Mouse (Mus musculus) limb, embryonic 14.5 days (tissue): ENCODE measurements at regions not wholly inside any gene's neighbourhood (a gene's known extent, or its start where the extent isn't known, plus 50 kb on each side); places are given as distances from the start of the nearest gene placed in this dataset.

ENCODE experiments used
- ATAC-seq: fragments of 200-750 bp; cut with Nextera tagmentation; 2 replicates; pipeline ENCODE4 v1.8.0; 2017; ENCODE audit warnings: low read depth, moderate number of reproducible peaks, moderate TSS enrichment; ENCODE audit not compliant: low FRiP score
- DNase-seq: peaks from one replicate; pipeline ENCODE4 v3.0.0-alpha.2; 2015; ENCODE audit warnings: low spot score
- H3K27ac ChIP-seq: fragments of 300-500 bp; sonication (generic); replicated peaks from 2 replicates; pipeline ENCODE4 v1.5.1; 2014; ENCODE audit warnings: low read depth, mild to moderate bottlenecking, low read length, moderate library complexity, mixed read lengths
- H3K27me3 ChIP-seq: fragments of 300-500 bp; sonication (generic); 2 replicates; pipeline ENCODE4 v1.6.1; 2014; ENCODE audit warnings: low read length, mixed read lengths; ENCODE audit not compliant: control insufficient read depth, insufficient read depth
- H3K36me3 ChIP-seq: fragments of 300-500 bp; sonication (generic); 2 replicates; pipeline ENCODE4 v1.6.1; 2014; ENCODE audit warnings: mild to moderate bottlenecking, low read length, moderate library complexity, mixed read lengths; ENCODE audit not compliant: control insufficient read depth, insufficient read depth
- H3K4me1 ChIP-seq: fragments of 300-500 bp; sonication (generic); 2 replicates; pipeline ENCODE4 v1.6.1; 2014; ENCODE audit warnings: antibody characterized with exemption, low read length, mixed read lengths; ENCODE audit not compliant: control insufficient read depth, insufficient read depth
- H3K4me2 ChIP-seq: fragments of 300-500 bp; sonication (generic); replicated peaks from 2 replicates; pipeline ENCODE4 v1.6.1; 2014; ENCODE audit warnings: low read depth, mild to moderate bottlenecking, low read length, moderate library complexity; ENCODE audit not compliant: severe bottlenecking
- H3K4me3 ChIP-seq: fragments of 300-500 bp; sonication (generic); replicated peaks from 2 replicates; pipeline ENCODE4 v1.5.1; 2014; ENCODE audit warnings: low read length
- H3K9ac ChIP-seq: fragments of 300-500 bp; sonication (generic); 2 replicates; pipeline ENCODE4 v1.6.1; 2014; ENCODE audit warnings: mild to moderate bottlenecking, low read depth, low read length, moderate library complexity; ENCODE audit not compliant: severe bottlenecking
- H3K9me3 ChIP-seq: fragments of 300-500 bp; sonication (generic); 2 replicates; pipeline ENCODE4 v1.6.1; 2016; ENCODE audit warnings: low read length; ENCODE audit not compliant: control insufficient read depth
- POLR2A ChIP-seq: fragments of 200-500 bp; IDR thresholded peaks from 2 replicates; pipeline ENCODE4 v1.8.0; 2012; ENCODE audit warnings: inconsistent platforms, mild to moderate bottlenecking, moderate library complexity, borderline replicate concordance; ENCODE audit not compliant: insufficient read depth, insufficient read length; ENCODE audit errors: extremely low read depth
- WGBS: fragments of 180-500 bp; shearing (Covaris S2); extraction: QIAGEN DNeasy Blood & Tissue Kit; methylation state at CpG from one replicate; pipeline ENCODE4 v1.1.7; 2014; 5-methylcytosine and 5-hydroxymethylcytosine counted together

- DNase-seq: no peak
- no peak overlapping the region for H3K4me3 ChIP-seq
- no peaks in the 10 kb centered on the region for H3K27me3 ChIP-seq
- no peak overlapping the region for H3K27ac ChIP-seq
- TF ChIP-seq POLR2A: no peak
- no peaks in the 10 kb centered on the region for H3K4me1 ChIP-seq
- H3K36me3 ChIP-seq: no peaks in the 10 kb centered on the region
- ATAC-seq: no peak
- H3K4me2 ChIP-seq: no peak overlapping the region
- H3K9me3 ChIP-seq: no peaks in the 10 kb centered on the region
- H3K9ac ChIP-seq: no peak overlapping the region
- WGBS: 67% methylated on average over 4 of the region's 4 CpGs
Measured at GRCm38 (mm10) chr9:113026096-113026903, 681.8 kb downstream of the Pdcd6ip start.

- ATAC-seq (no peak), DNase-seq (no peak)
- no peaks in the 10 kb centered on the region for H3K4me1 ChIP-seq
- 79% methylated on average over 6 of the region's 6 CpGs for WGBS
- no peak overlapping the region for H3K27ac ChIP-seq
- no peaks in the 10 kb centered on the region for H3K36me3 ChIP-seq
- no peak overlapping the region for H3K9ac ChIP-seq
- no peak overlapping the region for H3K4me3 ChIP-seq
- no peaks in the 10 kb centered on the region for H3K27me3 ChIP-seq
- H3K4me2 ChIP-seq: no peak overlapping the region
- no peak for TF ChIP-seq POLR2A
- H3K9me3 ChIP-seq: no peaks in the 10 kb centered on the region
Measured at GRCm38 (mm10) chr9:113021866-113022645, 686.0 kb downstream of the Pdcd6ip start.

GRCm38 (mm10) chr9:113019576-113019975 lies 688.5 kb downstream of the Pdcd6ip start:
- H3K36me3 ChIP-seq: no peaks in the 10 kb centered on the region
- no peaks in the 10 kb centered on the region for H3K4me1 ChIP-seq
- no peak overlapping the region for H3K9ac ChIP-seq
- no peak for TF ChIP-seq POLR2A
- no peak overlapping the region for H3K4me3 ChIP-seq
- DNase-seq (no peak), ATAC-seq (no peak)
- H3K4me2 ChIP-seq: no peak overlapping the region
- 48% methylated on average over 6 of the region's 6 CpGs for WGBS
- no peaks in the 10 kb centered on the region for H3K9me3 ChIP-seq
- no peaks in the 10 kb centered on the region for H3K27me3 ChIP-seq
- no peak overlapping the region for H3K27ac ChIP-seq

GRCm38 (mm10) chr9:113008106-113008505 lies 700.0 kb downstream of the Pdcd6ip start:
- Histone ChIP-seq H3K4me2 (no peak overlapping the region), H3K27me3 (no peaks in the 10 kb centered on the region), H3K9me3 (no peaks in the 10 kb centered on the region), H3K27ac (no peak overlapping the region), H3K4me1 (no peaks in the 10 kb centered on the region), H3K9ac (no peak overlapping the region), H3K4me3 (no peak overlapping the region), H3K36me3 (no peaks in the 10 kb centered on the region)
- ATAC-seq (no peak), DNase-seq (no peak)
- WGBS: 73% methylated on average over 4 of the region's 4 CpGs
- no peak for TF ChIP-seq POLR2A

GRCm38 (mm10) chr9:112996204-112996603 lies 711.9 kb downstream of the Pdcd6ip start:
- no peak overlapping the region for H3K9ac ChIP-seq
- DNase-seq (no peak), ATAC-seq (no peak)
- H3K4me1 ChIP-seq: no peaks in the 10 kb centered on the region
- no peak for TF ChIP-seq POLR2A
- no peaks in the 10 kb centered on the region for H3K27me3 ChIP-seq
- H3K4me3 ChIP-seq: no peak overlapping the region
- 93% methylated on average over 1 of the region's 1 CpGs for WGBS
- no peak overlapping the region for H3K27ac ChIP-seq
- H3K9me3 ChIP-seq: no peaks in the 10 kb centered on the region
- H3K36me3 ChIP-seq: no peaks in the 10 kb centered on the region
- H3K4me2 ChIP-seq: no peak overlapping the region
